Mouse (Mus musculus): Measurements from ENCODE around the gene Lrch1.

Gene Lrch1

GRCm38 (mm10) chr14:74947376-74948013 lies at the start of gene Lrch1:
Lrch1 (minus strand) TSS chr14:74947876.
- H3K27me3 ChIP-seq (ENCODE audit: insufficient read depth, low read length) = 0 out of 2 replicates have a peak, but pooled peaks cover 2% of the 10 kb centered on the region
- TF ChIP-seq POU5F1 (IDR thresholded peaks at IDR 0.05; ENCODE audit: borderline replicate concordance, low read length) = no peak
- no peaks in the 10 kb centered on the region for H3K9me3 ChIP-seq (ENCODE audit: low read length)
- peaks cover 28% of the 10 kb centered on the region for H3K4me1 ChIP-seq (replicated peaks; ENCODE audit: low read depth, low read length)
- H3K4me3 ChIP-seq (replicated peaks; ENCODE audit: low read length) = peak within 1 kb of the TSS; percentile 93
- 0 out of 2 replicates have a peak, but pooled peaks cover 3% of the 10 kb centered on the region for H3K36me3 ChIP-seq (ENCODE audit: insufficient read depth, low read length)

DNA sequence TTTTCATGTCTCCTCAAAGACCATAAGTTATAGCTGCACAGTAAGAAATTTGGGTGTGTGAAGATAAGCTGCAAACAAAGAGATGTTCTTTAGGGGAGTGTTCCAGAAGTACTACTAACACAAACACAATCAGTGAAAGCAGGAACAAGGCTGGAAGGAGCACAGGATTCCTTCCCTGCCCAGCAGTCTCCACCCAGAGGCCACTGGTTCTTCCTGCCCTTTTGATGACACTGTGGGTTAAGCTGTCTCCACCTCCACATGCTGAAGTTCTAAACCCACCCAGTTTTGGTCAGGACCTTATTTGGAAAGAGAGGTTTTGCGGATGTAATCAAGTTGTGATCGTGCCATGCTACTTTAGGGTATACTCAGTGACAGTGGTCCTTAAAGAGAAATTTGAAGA lies 49.4 kb upstream of the Lrch1 start:
- TF ChIP-seq POU5F1 (IDR thresholded peaks at IDR 0.05; ENCODE audit: borderline replicate concordance, low read length) = no peak
- no peak for TF ChIP-seq CTCF (conservative IDR thresholded peaks at IDR 0.05; ENCODE audit: low read length)
- TF ChIP-seq NANOG (IDR thresholded peaks at IDR 0.05; ENCODE audit: borderline replicate concordance, low read length) = no peak
- Histone ChIP-seq H3K4me3 (replicated peaks; ENCODE audit: low read length) (no peak overlapping the region), H3K36me3 (ENCODE audit: insufficient read depth, low read length) (no peaks in the 10 kb centered on the region), H3K9me3 (ENCODE audit: low read length) (no peaks in the 10 kb centered on the region), H3K27me3 (ENCODE audit: insufficient read depth, low read length) (no peaks in the 10 kb centered on the region), H3K4me1 (replicated peaks; ENCODE audit: low read depth, low read length) (no peaks in the 10 kb centered on the region)

DNA sequence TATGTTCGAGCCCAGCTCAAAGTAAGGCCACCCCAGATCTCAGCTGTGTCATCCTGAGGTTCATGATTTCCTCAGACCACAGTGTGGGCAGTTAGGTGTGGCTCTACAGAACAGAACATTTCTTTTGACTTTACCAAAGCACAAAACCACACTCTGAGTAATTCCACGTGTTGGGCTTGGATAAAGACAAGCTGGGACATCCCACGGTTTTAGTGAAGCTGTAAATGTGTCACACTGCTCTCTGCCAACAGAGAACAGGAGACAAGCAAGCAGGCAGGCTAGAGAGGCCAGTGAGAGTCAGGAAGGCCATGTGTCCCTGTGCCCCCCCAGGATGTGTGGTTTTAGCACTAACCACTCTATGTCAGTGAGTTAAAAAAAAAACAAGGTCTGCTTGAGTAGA lies 48.9 kb upstream of the Lrch1 start:
- no peaks in the 10 kb centered on the region for H3K4me1 ChIP-seq (replicated peaks; ENCODE audit: low read depth, low read length)
- H3K4me3 ChIP-seq (replicated peaks; ENCODE audit: low read length) = no peak overlapping the region
- TF ChIP-seq NANOG (IDR thresholded peaks at IDR 0.05; ENCODE audit: borderline replicate concordance, low read length) (no peak), POU5F1 (IDR thresholded peaks at IDR 0.05; ENCODE audit: borderline replicate concordance, low read length) (no peak), CTCF (conservative IDR thresholded peaks at IDR 0.05; ENCODE audit: low read length) (no peak)
- H3K9me3 ChIP-seq (ENCODE audit: low read length) = no peaks in the 10 kb centered on the region
- no peaks in the 10 kb centered on the region for H3K36me3 ChIP-seq (ENCODE audit: insufficient read depth, low read length)
- H3K27me3 ChIP-seq (ENCODE audit: insufficient read depth, low read length) = no peaks in the 10 kb centered on the region

GRCm38 (mm10) chr14:74990504-74990903 lies 42.8 kb upstream of the Lrch1 start:
- H3K9me3 ChIP-seq (ENCODE audit: low read length) = no peaks in the 10 kb centered on the region
- no peaks in the 10 kb centered on the region for H3K36me3 ChIP-seq (ENCODE audit: insufficient read depth, low read length)
- H3K27me3 ChIP-seq (ENCODE audit: insufficient read depth, low read length) = no peaks in the 10 kb centered on the region
- TF ChIP-seq CTCF (conservative IDR thresholded peaks at IDR 0.05; ENCODE audit: low read length) (peak; percentile 27), NANOG (IDR thresholded peaks at IDR 0.05; ENCODE audit: borderline replicate concordance, low read length) (no peak)
- H3K4me1 ChIP-seq (replicated peaks; ENCODE audit: low read depth, low read length) = no peaks in the 10 kb centered on the region
- no peak overlapping the region for H3K4me3 ChIP-seq (replicated peaks; ENCODE audit: low read length)

DNA sequence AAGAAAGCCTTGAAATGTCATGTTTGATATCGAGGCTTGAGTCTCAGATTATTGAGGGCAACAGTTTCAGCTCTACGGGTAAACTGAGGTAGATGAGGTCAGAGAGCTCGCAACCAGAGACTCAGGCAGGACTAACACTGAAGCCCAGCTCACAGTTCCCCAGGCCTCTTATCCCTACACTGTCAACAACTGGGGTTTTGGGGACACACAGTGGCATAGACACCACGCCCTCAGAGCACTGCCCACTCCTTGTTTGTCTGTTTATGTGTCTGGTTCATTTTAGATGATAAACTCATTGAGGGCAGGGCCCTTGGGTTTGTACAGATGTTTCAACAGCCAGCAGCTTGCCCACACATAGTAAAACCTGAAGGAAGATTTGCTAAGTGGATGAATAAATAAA lies 42.2 kb upstream of the Lrch1 start:
- H3K27me3 ChIP-seq (ENCODE audit: insufficient read depth, low read length) = no peaks in the 10 kb centered on the region
- TF ChIP-seq NANOG (IDR thresholded peaks at IDR 0.05; ENCODE audit: borderline replicate concordance, low read length) = no peak
- no peak for TF ChIP-seq POU5F1 (IDR thresholded peaks at IDR 0.05; ENCODE audit: borderline replicate concordance, low read length)
- no peak for TF ChIP-seq CTCF (conservative IDR thresholded peaks at IDR 0.05; ENCODE audit: low read length)
- no peaks in the 10 kb centered on the region for H3K36me3 ChIP-seq (ENCODE audit: insufficient read depth, low read length)
- H3K4me1 ChIP-seq (replicated peaks; ENCODE audit: low read depth, low read length) = no peaks in the 10 kb centered on the region
- H3K4me3 ChIP-seq (replicated peaks; ENCODE audit: low read length) = no peak overlapping the region
- no peaks in the 10 kb centered on the region for H3K9me3 ChIP-seq (ENCODE audit: low read length)

GRCm38 (mm10) chr14:74989322-74989721 lies 41.6 kb upstream of the Lrch1 start:
- no peak overlapping the region for H3K4me3 ChIP-seq (replicated peaks; ENCODE audit: low read length)
- H3K27me3 ChIP-seq (ENCODE audit: insufficient read depth, low read length) = no peaks in the 10 kb centered on the region
- no peaks in the 10 kb centered on the region for H3K9me3 ChIP-seq (ENCODE audit: low read length)
- no peak for TF ChIP-seq NANOG (IDR thresholded peaks at IDR 0.05; ENCODE audit: borderline replicate concordance, low read length)
- TF ChIP-seq CTCF (conservative IDR thresholded peaks at IDR 0.05; ENCODE audit: low read length) = no peak
- TF ChIP-seq POU5F1 (IDR thresholded peaks at IDR 0.05; ENCODE audit: borderline replicate concordance, low read length) = no peak
- no peaks in the 10 kb centered on the region for H3K36me3 ChIP-seq (ENCODE audit: insufficient read depth, low read length)
- H3K4me1 ChIP-seq (replicated peaks; ENCODE audit: low read depth, low read length) = no peaks in the 10 kb centered on the region

GRCm38 (mm10) chr14:74986527-74986926 lies 38.9 kb upstream of the Lrch1 start:
- Histone ChIP-seq H3K9me3 (ENCODE audit: low read length) (no peaks in the 10 kb centered on the region), H3K36me3 (ENCODE audit: insufficient read depth, low read length) (no peaks in the 10 kb centered on the region), H3K4me1 (replicated peaks; ENCODE audit: low read depth, low read length) (no peaks in the 10 kb centered on the region), H3K4me3 (replicated peaks; ENCODE audit: low read length) (no peak overlapping the region), H3K27me3 (ENCODE audit: insufficient read depth, low read length) (no peaks in the 10 kb centered on the region)
- TF ChIP-seq CTCF (conservative IDR thresholded peaks at IDR 0.05; ENCODE audit: low read length) (no peak), POU5F1 (IDR thresholded peaks at IDR 0.05; ENCODE audit: borderline replicate concordance, low read length) (no peak), NANOG (IDR thresholded peaks at IDR 0.05; ENCODE audit: borderline replicate concordance, low read length) (no peak)

GRCm38 (mm10) chr14:74985658-74986057 lies 38.0 kb upstream of the Lrch1 start:
- Histone ChIP-seq H3K4me1 (replicated peaks; ENCODE audit: low read depth, low read length) (no peaks in the 10 kb centered on the region), H3K4me3 (replicated peaks; ENCODE audit: low read length) (no peak overlapping the region), H3K27me3 (ENCODE audit: insufficient read depth, low read length) (no peaks in the 10 kb centered on the region), H3K36me3 (ENCODE audit: insufficient read depth, low read length) (no peaks in the 10 kb centered on the region), H3K9me3 (ENCODE audit: low read length) (no peaks in the 10 kb centered on the region)
- no peak for TF ChIP-seq POU5F1 (IDR thresholded peaks at IDR 0.05; ENCODE audit: borderline replicate concordance, low read length)
- no peak for TF ChIP-seq NANOG (IDR thresholded peaks at IDR 0.05; ENCODE audit: borderline replicate concordance, low read length)
- TF ChIP-seq CTCF (conservative IDR thresholded peaks at IDR 0.05; ENCODE audit: low read length) = no peak

GRCm38 (mm10) chr14:74984817-74985391 lies 37.2 kb upstream of the Lrch1 start:
- H3K4me3 ChIP-seq (replicated peaks; ENCODE audit: low read length) = no peak overlapping the region
- H3K4me1 ChIP-seq (replicated peaks; ENCODE audit: low read depth, low read length) = no peaks in the 10 kb centered on the region
- H3K36me3 ChIP-seq (ENCODE audit: insufficient read depth, low read length) = no peaks in the 10 kb centered on the region
- no peaks in the 10 kb centered on the region for H3K9me3 ChIP-seq (ENCODE audit: low read length)
- TF ChIP-seq NANOG (IDR thresholded peaks at IDR 0.05; ENCODE audit: borderline replicate concordance, low read length) (no peak), POU5F1 (IDR thresholded peaks at IDR 0.05; ENCODE audit: borderline replicate concordance, low read length) (no peak), CTCF (conservative IDR thresholded peaks at IDR 0.05; ENCODE audit: low read length) (no peak)
- H3K27me3 ChIP-seq (ENCODE audit: insufficient read depth, low read length) = no peaks in the 10 kb centered on the region

Data from E14TG2a.4 (cell line).